Mouse (Mus musculus) forebrain, embryonic 13.5 days (tissue): ENCODE results near the gene Ifitm1. TPM values are rescaled to one million over a fixed set of nuclear protein-coding genes. Genes with fewer than 3 reads are reported as not detected.
"Not testable (repeated sequence)": the region's sequence is repeated elsewhere in the genome, so short reads cannot be mapped to it uniquely, and the experiment has no call there.

Source experiments
- ATAC-seq: fragments of 200-750 bp; cut with Nextera tagmentation; 2 replicates; pipeline ENCODE4 v1.8.0; 2017
- H3K27ac ChIP-seq: fragments of 300-500 bp; sonication (generic); 2 replicates; pipeline ENCODE4 v1.5.1; 2015; ENCODE audit warnings: inconsistent platforms, mild to moderate bottlenecking, moderate library complexity
- H3K27me3 ChIP-seq: fragments of 300-500 bp; sonication (generic); 2 replicates; pipeline ENCODE4 v1.6.1; 2015; ENCODE audit warnings: mild to moderate bottlenecking, inconsistent platforms
- H3K36me3 ChIP-seq: fragments of 300-500 bp; sonication (generic); 2 replicates; pipeline ENCODE4 v1.6.1; 2015; ENCODE audit warnings: mild to moderate bottlenecking, inconsistent platforms; ENCODE audit not compliant: poor library complexity, severe bottlenecking
- H3K4me1 ChIP-seq: fragments of 300-500 bp; sonication (generic); 2 replicates; pipeline ENCODE4 v1.6.1; 2015; ENCODE audit warnings: inconsistent platforms
- H3K4me2 ChIP-seq: fragments of 300-500 bp; sonication (generic); 2 replicates; pipeline ENCODE4 v1.6.1; 2015; ENCODE audit warnings: inconsistent platforms, mild to moderate bottlenecking, moderate library complexity
- H3K4me3 ChIP-seq: fragments of 300-500 bp; sonication (generic); 2 replicates; pipeline ENCODE4 v1.5.1; 2015; ENCODE audit warnings: mild to moderate bottlenecking, inconsistent platforms
- H3K9ac ChIP-seq: fragments of 300-500 bp; sonication (generic); 2 replicates; pipeline ENCODE4 v1.6.1; 2015; ENCODE audit warnings: mild to moderate bottlenecking, inconsistent platforms
- H3K9me3 ChIP-seq: fragments of 300-500 bp; sonication (generic); replicated peaks from 2 replicates; pipeline ENCODE4 v1.6.1; 2016; ENCODE audit warnings: inconsistent platforms
- WGBS: fragments of 180-500 bp; shearing (Covaris S2); methylation state at CpG from one replicate; pipeline ENCODE4 v1.1.7; 2015; 5-methylcytosine and 5-hydroxymethylcytosine counted together
- polyA plus RNA-seq: library from polyadenylated mRNA; unstranded; fragments of >200 nt; fragmentation: Nextera tagmentation; extraction: Ambion mirVana; gene quantifications from 2 replicates; pipeline ENCODE4 v1.2.1, GENCODE M21; 2015

The Ifitm1 gene
- polyA plus RNA-seq, 1 experiment from 2014 or later: 4.8 TPM

DNA sequence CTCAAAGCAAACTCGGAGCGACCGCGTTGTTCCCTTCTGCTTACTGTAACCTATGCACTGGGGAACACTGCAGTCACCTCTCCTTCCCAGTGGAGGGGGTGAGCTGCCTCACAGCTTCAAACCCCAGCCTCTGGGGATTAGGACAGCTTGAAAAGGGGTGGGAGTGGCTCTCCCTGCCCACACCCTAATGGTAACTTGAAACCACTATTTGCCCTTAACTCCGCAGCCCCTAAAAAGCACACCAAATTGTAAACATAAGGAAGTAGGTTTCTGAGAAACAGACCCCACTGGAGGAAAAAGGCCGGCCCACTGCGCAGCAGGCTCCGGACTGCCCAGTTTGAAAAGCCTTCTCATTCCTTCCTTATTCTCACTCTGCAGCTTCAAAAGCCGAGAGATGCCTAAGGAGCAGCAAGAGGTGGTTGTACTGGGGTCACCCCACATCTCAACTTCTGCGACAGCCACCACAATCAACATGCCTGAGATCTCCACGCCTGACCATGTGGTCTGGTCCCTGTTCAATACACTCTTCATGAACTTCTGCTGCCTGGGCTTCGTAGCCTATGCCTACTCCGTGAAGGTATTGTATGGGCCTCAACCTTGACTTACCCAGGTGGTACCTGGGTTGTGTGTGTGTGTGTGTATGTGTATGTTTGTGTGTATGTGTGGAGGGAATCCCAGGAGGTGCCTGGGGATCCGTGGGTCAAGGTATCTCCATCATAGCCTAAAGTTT, 1.0 kb downstream of the Ifitm1 start:
- Histone ChIP-seq H3K27me3 (peaks cover 7% of the 10 kb centered on the region; the same call in 1 of the 2 replicates), H3K9ac (no peak overlapping the region), H3K4me3 (no peak overlapping the region), H3K27ac (no peak overlapping the region), H3K36me3 (no peaks in the 10 kb centered on the region), H3K4me1 (peaks cover 8% of the 10 kb centered on the region; the same call in 1 of the 2 replicates), H3K4me2 (no peak overlapping the region), H3K9me3 (no peaks in the 10 kb centered on the region)
- no peak for ATAC-seq
- 7% methylated on average over 14 of the region's 14 CpGs for WGBS

DNA sequence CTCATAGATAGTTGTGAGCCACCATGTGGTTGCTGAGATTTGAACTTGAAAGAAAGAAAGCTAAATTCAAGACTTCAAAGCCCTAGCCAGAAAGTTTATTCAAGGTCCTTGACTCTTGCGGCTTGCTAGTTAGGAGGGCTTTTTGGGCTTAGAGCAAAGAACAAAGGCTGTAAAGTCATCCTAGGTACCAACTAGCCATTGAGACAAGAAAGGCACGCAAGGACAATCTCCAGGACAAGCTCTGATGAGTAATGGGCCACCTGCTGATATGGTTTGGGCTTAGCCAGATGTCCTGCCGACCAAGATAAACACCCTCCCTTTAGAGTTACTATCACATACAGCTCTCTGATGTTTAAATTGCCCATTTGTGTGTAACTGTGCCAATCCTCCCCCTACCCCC, 1.7 kb downstream of the Ifitm1 start:
- WGBS: 19% methylated on average over 3 of the region's 3 CpGs
- not testable (repeated sequence) for H3K36me3 ChIP-seq, H3K9me3 ChIP-seq, ATAC-seq, H3K27ac ChIP-seq, H3K9ac ChIP-seq, H3K4me3 ChIP-seq, H3K4me2 ChIP-seq
- Histone ChIP-seq H3K4me1 (peaks cover 12% of the 10 kb centered on the region; the same call in 1 of the 2 replicates), H3K27me3 (peaks cover 11% of the 10 kb centered on the region; the same call in 1 of the 2 replicates)

DNA sequence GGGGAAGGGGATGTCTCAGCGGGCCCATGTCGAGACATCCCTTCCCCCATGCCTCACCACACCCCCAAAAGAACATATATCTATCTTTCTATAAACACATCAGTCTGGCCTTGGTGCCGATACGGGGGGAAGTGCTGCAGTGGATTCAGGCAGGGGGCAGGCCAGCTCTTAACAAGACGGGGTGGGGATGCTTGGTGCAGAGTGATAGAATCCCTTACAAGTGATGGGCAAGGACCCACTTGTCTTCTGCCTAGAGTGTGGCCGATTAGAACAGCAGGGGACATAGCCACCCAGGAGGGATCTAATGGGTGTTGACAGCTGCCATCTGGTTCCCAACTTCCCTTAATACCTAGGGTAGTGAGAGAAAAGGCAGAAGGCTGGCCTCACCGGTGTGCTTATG, 3.9 kb downstream of the Ifitm1 start:
- H3K4me2 ChIP-seq: no peak overlapping the region
- peaks cover 14% of the 10 kb centered on the region; the same call in 1 of the 2 replicates for H3K4me1 ChIP-seq
- peaks cover 22% of the 10 kb centered on the region for H3K27me3 ChIP-seq
- H3K9ac ChIP-seq: no peak overlapping the region
- H3K36me3 ChIP-seq: no peaks in the 10 kb centered on the region
- H3K9me3 ChIP-seq: no peaks in the 10 kb centered on the region
- no peak for ATAC-seq
- no peak overlapping the region for H3K27ac ChIP-seq
- no peak overlapping the region for H3K4me3 ChIP-seq
- WGBS: 56% methylated on average over 7 of the region's 7 CpGs

DNA sequence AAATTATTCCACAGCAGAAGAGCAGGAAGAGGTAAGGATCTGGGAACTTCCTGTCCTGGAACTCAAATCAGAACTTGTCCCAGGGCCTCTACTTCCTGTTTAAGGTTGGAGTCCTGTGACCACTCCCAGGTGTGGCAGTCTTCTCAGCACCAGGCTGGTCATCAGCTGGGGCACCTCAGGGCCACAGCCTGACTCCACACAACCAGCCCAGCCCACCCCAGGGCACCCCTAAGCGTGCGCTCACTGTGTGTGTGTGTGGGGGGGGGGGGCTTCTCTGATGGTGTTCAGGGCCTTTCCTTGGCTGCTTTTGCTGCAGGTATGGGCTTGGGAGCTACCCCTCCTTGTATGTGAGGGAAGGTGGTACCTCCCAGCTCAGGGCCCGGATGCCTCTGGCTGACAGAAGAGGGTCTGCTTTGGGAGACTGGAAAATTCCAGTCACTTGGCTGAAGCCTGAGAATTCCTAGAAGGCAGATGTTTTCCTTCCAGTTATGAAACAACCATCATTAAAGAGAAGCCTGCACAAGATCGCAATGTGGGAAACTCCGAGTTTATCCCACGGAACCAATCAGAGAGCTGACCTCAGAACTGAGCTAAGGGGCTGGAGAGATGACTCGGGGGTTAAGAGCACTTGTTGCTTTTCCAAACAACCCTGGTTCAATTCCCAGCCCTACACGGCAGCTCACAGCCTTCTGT, 4.6 kb downstream of the Ifitm1 start:
- ATAC-seq: no peak
- H3K9ac ChIP-seq: no peak overlapping the region
- 87% methylated on average over 8 of the region's 8 CpGs for WGBS

DNA sequence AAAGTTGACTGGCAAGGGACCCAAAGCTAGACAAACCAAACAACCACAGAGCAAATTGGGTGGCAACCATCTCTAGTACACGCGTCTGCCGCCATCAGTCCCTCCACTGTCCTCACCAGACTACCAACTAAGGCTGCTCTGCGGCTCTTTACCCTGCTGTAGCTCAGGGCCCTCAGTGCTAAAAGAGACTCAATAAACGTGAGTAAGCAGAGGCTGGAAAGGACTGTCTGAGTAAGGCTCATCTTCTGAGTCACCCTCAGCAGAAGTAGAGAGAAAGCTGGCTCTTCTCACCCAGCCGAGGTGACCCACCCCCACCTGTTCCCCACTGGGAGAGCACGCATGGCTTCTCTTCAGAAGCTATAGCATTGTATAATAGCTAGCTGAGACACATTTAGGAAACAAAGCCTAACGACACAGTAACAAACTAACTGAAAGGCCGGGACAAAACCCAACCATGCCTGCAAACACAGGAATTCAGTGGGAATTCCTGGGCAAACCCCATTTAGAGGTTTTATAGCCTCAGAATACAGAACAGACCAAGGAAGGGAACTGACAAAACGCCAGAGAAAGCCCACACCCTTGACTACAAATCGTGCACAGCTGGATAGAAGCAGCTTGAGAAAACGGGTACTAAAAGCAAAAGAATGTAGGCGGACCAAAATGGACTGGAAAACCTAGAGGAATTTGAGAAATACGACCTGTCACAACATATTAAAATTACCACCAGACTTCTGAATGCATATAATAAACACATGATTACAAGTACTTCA, 6.6 kb downstream of the Ifitm1 start:
- H3K4me3 ChIP-seq: no peak overlapping the region
- H3K9me3 ChIP-seq: no peaks in the 10 kb centered on the region
- H3K4me2 ChIP-seq: no peak overlapping the region
- peaks cover 22% of the 10 kb centered on the region for H3K27me3 ChIP-seq
- no peaks in the 10 kb centered on the region for H3K36me3 ChIP-seq
- WGBS: 21% methylated on average over 14 of the region's 14 CpGs
- H3K27ac ChIP-seq: no peak overlapping the region
- no peak for ATAC-seq
- peaks cover 6% of the 10 kb centered on the region; the same call in 1 of the 2 replicates for H3K4me1 ChIP-seq
- no peak overlapping the region for H3K9ac ChIP-seq

More for the DNA sequence above, 4.6 kb downstream of the Ifitm1 start:
- H3K27me3 ChIP-seq: peaks cover 22% of the 10 kb centered on the region
- H3K27ac ChIP-seq: no peak overlapping the region
- no peak overlapping the region for H3K4me3 ChIP-seq
- H3K4me1 ChIP-seq: peaks cover 14% of the 10 kb centered on the region; the same call in 1 of the 2 replicates
- H3K36me3 ChIP-seq: no peaks in the 10 kb centered on the region
- no peak overlapping the region for H3K4me2 ChIP-seq
- no peaks in the 10 kb centered on the region for H3K9me3 ChIP-seq

DNA sequence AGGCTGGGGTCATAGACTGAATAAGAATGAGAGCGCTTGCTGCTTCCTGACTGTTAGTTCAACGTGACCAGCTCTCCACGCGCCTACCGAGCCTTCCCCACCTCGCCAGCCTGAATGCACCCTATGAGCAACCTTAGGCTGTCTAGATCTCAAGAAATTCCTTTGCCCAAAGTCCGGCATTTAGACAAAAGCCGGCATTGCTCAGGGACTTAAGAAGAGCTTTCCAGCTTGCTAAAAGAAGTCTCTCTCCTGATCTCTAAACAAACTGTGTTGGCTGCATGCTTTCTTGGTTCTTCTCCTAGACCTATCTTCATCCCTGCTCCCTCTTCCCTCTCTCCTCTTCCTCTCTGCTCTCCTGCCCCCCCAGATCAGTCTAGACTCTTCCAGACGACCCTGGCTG, 7.9 kb downstream of the Ifitm1 start:
- peaks cover 18% of the 10 kb centered on the region for H3K27me3 ChIP-seq
- H3K36me3 ChIP-seq: no peaks in the 10 kb centered on the region
- ATAC-seq: no peak
- H3K27ac ChIP-seq: no peak overlapping the region
- WGBS: 8% methylated on average over 9 of the region's 9 CpGs
- no peaks in the 10 kb centered on the region for H3K9me3 ChIP-seq
- no peak overlapping the region for H3K9ac ChIP-seq
- H3K4me1 ChIP-seq: peaks cover 6% of the 10 kb centered on the region; the same call in 1 of the 2 replicates
- no peak overlapping the region for H3K4me2 ChIP-seq
- no peak overlapping the region for H3K4me3 ChIP-seq

DNA sequence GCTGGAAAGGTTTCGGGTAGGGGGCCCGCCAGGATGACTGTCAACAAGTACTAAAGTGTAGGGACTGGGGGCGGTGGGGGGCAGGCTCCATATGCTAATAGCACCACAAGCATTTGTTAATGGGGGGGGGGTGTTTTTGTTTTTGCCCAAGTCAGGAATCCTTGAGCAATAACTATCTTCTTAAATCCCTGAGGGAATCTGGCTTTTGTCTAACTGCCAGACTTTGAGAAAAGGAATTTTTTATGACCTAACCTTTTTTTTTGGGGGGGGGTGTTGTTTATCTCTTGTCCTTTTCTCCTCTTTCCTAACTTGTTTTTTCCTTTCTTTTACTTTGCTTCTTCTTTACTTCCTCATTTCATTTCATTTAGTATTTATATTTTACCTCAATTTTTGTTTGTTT, 8.4 kb downstream of the Ifitm1 start:
- Histone ChIP-seq H3K9me3 (no peaks in the 10 kb centered on the region), H3K27ac (no peak overlapping the region), H3K4me1 (peaks cover 6% of the 10 kb centered on the region; the same call in 1 of the 2 replicates), H3K4me3 (no peak overlapping the region), H3K9ac (no peak overlapping the region), H3K36me3 (no peaks in the 10 kb centered on the region), H3K4me2 (no peak overlapping the region), H3K27me3 (peaks cover 14% of the 10 kb centered on the region)
- WGBS: 13% methylated on average over 3 of the region's 3 CpGs
- no peak for ATAC-seq

DNA sequence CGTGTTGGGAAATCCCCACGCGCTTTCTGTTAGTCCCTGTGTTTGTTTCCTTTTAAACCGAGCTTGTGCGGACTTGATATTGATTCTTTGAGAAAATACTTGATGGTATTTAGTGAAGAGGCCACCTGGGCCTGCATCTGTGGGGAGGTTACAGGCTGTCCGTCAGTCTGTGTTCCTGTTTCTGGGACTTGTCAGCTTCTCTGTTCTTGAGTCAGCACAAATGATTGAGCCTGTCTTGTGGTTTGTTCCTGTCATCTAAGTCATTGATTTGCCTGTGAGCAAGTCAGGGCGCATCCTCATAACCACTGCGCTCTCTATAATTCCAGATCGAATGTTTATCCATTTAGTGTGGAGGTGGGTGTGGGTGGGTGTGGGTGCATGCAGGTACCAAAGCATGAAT, 9.7 kb downstream of the Ifitm1 start:
- 94% methylated on average over 9 of the region's 9 CpGs for WGBS
- not testable (repeated sequence) for H3K27ac ChIP-seq, H3K4me3 ChIP-seq, H3K4me2 ChIP-seq, H3K9me3 ChIP-seq, ATAC-seq, H3K4me1 ChIP-seq, H3K9ac ChIP-seq, H3K36me3 ChIP-seq
- H3K27me3 ChIP-seq: peaks cover 14% of the 10 kb centered on the region

DNA sequence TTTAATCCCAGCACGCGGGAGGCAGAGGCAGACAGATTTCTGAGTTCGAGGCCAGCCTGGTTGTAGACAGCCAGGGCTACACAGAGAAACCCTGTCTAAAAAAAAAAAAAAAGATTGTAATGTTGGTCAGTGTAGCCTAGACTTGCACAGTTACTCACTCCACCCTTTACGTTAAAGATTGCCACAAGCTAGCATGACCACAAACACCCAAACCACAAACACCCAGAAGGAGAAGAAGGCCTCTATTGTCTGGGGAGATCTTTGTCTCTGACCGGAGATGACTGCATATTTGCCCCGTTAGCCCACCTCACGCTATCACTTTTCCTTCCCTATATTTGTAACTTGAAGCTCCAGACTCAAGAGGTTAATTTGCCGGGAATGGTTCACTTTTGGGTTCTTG, 14.7 kb downstream of the Ifitm1 start:
- no peak overlapping the region for H3K27ac ChIP-seq

DNA sequence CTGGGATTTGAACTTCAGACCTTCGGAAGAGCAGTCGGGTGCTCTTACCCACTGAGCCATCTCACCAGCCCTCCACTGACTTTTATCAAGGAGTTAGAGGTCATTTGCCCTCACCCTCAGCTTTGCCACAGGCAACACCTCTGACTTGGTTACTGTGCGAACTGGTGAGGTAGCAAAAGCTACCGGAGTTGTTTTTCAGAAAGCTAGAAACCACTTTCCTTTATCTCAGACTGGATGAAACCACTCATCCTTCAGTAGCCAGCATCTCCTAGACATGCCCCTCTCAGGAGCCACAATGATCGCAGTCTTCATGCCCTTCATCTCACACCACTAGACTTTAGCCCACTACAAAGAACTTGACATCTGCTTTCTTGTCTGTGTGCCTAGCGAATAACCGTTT, 15.9 kb downstream of the Ifitm1 start:
- no peaks in the 10 kb centered on the region for H3K27me3 ChIP-seq
- no peaks in the 10 kb centered on the region for H3K9me3 ChIP-seq
- H3K4me2 ChIP-seq: no peak overlapping the region
- 91% methylated on average over 7 of the region's 7 CpGs for WGBS
- H3K9ac ChIP-seq: no peak overlapping the region
- no peak for ATAC-seq
- no peak overlapping the region for H3K27ac ChIP-seq
- no peaks in the 10 kb centered on the region for H3K4me1 ChIP-seq
- no peaks in the 10 kb centered on the region for H3K36me3 ChIP-seq
- H3K4me3 ChIP-seq: no peak overlapping the region

More for the DNA sequence above, 14.7 kb downstream of the Ifitm1 start:
- no peaks in the 10 kb centered on the region for H3K36me3 ChIP-seq
- 95% methylated on average over 8 of the region's 8 CpGs for WGBS
- H3K4me1 ChIP-seq: no peaks in the 10 kb centered on the region
- no peak overlapping the region for H3K4me3 ChIP-seq
- no peak overlapping the region for H3K4me2 ChIP-seq
- no peak for ATAC-seq
- no peaks in the 10 kb centered on the region for H3K9me3 ChIP-seq
- no peaks in the 10 kb centered on the region for H3K27me3 ChIP-seq
- H3K9ac ChIP-seq: no peak overlapping the region

DNA sequence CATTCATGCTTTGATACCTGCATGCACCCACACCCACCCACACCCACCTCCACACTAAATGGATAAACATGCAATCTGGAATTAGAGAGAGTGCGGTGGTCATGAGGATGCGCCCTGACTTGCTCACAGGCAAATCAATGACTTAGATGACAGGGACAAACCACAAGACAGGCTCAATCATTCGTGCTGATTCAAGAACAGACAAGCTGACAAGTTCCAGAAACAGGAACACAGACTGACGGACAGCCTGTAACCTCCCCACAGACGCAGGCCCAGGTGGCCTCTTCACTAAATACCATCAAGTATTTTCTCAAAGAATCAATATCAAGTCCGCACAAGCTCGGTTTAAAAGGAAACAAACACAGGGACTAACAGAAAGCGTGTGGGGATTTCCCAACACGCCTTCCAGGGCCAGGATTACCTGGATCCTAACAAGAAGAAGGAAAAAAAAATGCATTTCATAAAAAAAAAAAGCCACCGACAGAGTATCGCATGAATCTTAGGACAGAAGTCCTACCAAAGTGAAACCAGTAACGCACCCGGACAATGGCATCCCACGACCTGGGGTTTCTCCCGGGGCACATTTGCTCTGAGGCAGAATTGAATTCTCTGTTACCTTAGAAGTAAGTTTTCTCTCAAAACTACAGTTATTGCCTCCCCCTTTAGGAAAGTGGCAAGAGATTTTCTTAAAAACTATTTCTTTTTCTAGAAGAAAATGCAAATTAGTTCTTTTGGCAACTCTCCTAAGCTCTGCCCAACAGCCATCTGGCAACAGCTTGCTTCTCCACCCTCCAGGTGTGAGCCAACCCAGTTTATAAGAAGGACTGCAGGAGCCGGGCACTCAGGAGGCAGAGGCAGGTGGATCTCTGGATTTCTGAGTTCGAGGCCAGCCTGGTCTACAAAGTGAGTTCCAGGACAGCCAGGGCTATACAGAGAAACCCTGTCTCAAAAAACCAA, 20.4 kb downstream of the Ifitm1 start:
- WGBS: 91% methylated on average over 17 of the region's 17 CpGs

More for the DNA sequence above, 20.4 kb downstream of the Ifitm1 start:
- Histone ChIP-seq H3K4me2 (no peak overlapping the region), H3K4me3 (no peak overlapping the region), H3K4me1 (no peaks in the 10 kb centered on the region), H3K27me3 (no peaks in the 10 kb centered on the region), H3K27ac (no peak overlapping the region), H3K9ac (no peak overlapping the region), H3K36me3 (no peaks in the 10 kb centered on the region), H3K9me3 (no peaks in the 10 kb centered on the region)
- no peak for ATAC-seq
